Mouse (Mus musculus): ENCODE measurements around the gene Gm42906. TPM values are rescaled to one million over a fixed set of nuclear protein-coding genes. Genes with fewer than 3 reads are reported as not detected.

The Gm42906 gene
- polyA plus RNA-seq, 1 experiment from 2014 or later = not detected

GRCm38 (mm10) chr5:151232576-151233299, 195.2 kb downstream of the Gm42906 start:
- 19% methylated on average over 10 of the region's 13 CpGs for WGBS

GRCm38 (mm10) chr5:151231861-151232260, 196.1 kb downstream of the Gm42906 start:
- H3K36me3 ChIP-seq (ENCODE audit: control insufficient read depth, insufficient read depth, low read length) = no peaks in the 10 kb centered on the region
- no peak overlapping the region for H3K9ac ChIP-seq (ENCODE audit: low read length)
- no peak overlapping the region for H3K27ac ChIP-seq (replicated peaks in 1 of 2; ENCODE audit: control insufficient read depth in 1 of 2, insufficient read depth in 1 of 2, low read depth in 2 of 2, low read length in 2 of 2)
- WGBS = 83% methylated on average over 7 of the region's 7 CpGs
- no peak overlapping the region for H3K4me2 ChIP-seq (ENCODE audit: low read length)
- no peaks in the 10 kb centered on the region for H3K9me3 ChIP-seq (ENCODE audit: control insufficient read depth, low read length)
- H3K4me3 ChIP-seq (ENCODE audit: control insufficient read depth in 1 of 2, insufficient read depth in 1 of 2, low read depth in 1 of 2, low read length in 2 of 2) = no peak overlapping the region
- no peak for ATAC-seq (ENCODE audit: insufficient number of reproducible peaks, insufficient read depth, low FRiP score, low read depth)
- peaks cover 0 to 6% of the 10 kb centered on the region in 2 experiments; a peak in 3 of 4 replicates for H3K4me1 ChIP-seq (ENCODE audit: control insufficient read depth in 2 of 2, insufficient read depth in 2 of 2, low read length in 2 of 2)
- H3K27me3 ChIP-seq (ENCODE audit: control insufficient read depth, insufficient read depth, low read length) = 0 out of 2 replicates have a peak, but pooled peaks cover 3% of the 10 kb centered on the region

More at GRCm38 (mm10) chr5:151232576-151233299, 195.2 kb downstream of the Gm42906 start:
- no peak for ATAC-seq (ENCODE audit: insufficient number of reproducible peaks, insufficient read depth, low FRiP score, low read depth)
- H3K4me3 ChIP-seq (ENCODE audit: control insufficient read depth in 1 of 2, insufficient read depth in 1 of 2, low read depth in 1 of 2, low read length in 2 of 2) = peak overlapping the region; percentile 49 to 63
- H3K4me1 ChIP-seq (ENCODE audit: control insufficient read depth in 2 of 2, insufficient read depth in 2 of 2, low read length in 2 of 2) = peaks cover 0 to 6% of the 10 kb centered on the region in 2 experiments; a peak in 3 of 4 replicates
- H3K27ac ChIP-seq (replicated peaks in 1 of 2; ENCODE audit: control insufficient read depth in 1 of 2, insufficient read depth in 1 of 2, low read depth in 2 of 2, low read length in 2 of 2) = no peak overlapping the region
- peak overlapping the region; percentile 94 for H3K4me2 ChIP-seq (ENCODE audit: low read length)
- H3K9me3 ChIP-seq (ENCODE audit: control insufficient read depth, low read length) = no peaks in the 10 kb centered on the region
- peak overlapping the region; percentile 75 for H3K9ac ChIP-seq (ENCODE audit: low read length)
- H3K36me3 ChIP-seq (ENCODE audit: control insufficient read depth, insufficient read depth, low read length) = no peaks in the 10 kb centered on the region
- 0 out of 2 replicates have a peak, but pooled peaks cover 3% of the 10 kb centered on the region for H3K27me3 ChIP-seq (ENCODE audit: control insufficient read depth, insufficient read depth, low read length)

- 0 out of 2 replicates have a peak, but pooled peaks cover 3% of the 10 kb centered on the region for H3K27me3 ChIP-seq (ENCODE audit: control insufficient read depth, insufficient read depth, low read length)
- 77% methylated on average over 4 of the region's 4 CpGs for WGBS
- ATAC-seq (ENCODE audit: insufficient number of reproducible peaks, insufficient read depth, low FRiP score, low read depth) = no peak
- no peak overlapping the region for H3K27ac ChIP-seq (replicated peaks in 1 of 2; ENCODE audit: control insufficient read depth in 1 of 2, insufficient read depth in 1 of 2, low read depth in 2 of 2, low read length in 2 of 2)
- no peak overlapping the region for H3K9ac ChIP-seq (ENCODE audit: low read length)
- H3K4me3 ChIP-seq (ENCODE audit: control insufficient read depth in 1 of 2, insufficient read depth in 1 of 2, low read depth in 1 of 2, low read length in 2 of 2) = no peak overlapping the region
- H3K36me3 ChIP-seq (ENCODE audit: control insufficient read depth, insufficient read depth, low read length) = no peaks in the 10 kb centered on the region
- no peak overlapping the region for H3K4me2 ChIP-seq (ENCODE audit: low read length)
- no peaks in the 10 kb centered on the region for H3K9me3 ChIP-seq (ENCODE audit: control insufficient read depth, low read length)
- H3K4me1 ChIP-seq (ENCODE audit: control insufficient read depth in 2 of 2, insufficient read depth in 2 of 2, low read length in 2 of 2) = peaks cover 0 to 6% of the 10 kb centered on the region in 2 experiments; a peak in 3 of 4 replicates
These were observed 196.6 kb downstream of the Gm42906 start for GRCm38 (mm10) chr5:151231411-151231810.

- Histone ChIP-seq H3K27ac (replicated peaks in 1 of 2; ENCODE audit: control insufficient read depth in 1 of 2, insufficient read depth in 1 of 2, low read depth in 2 of 2, low read length in 2 of 2) (no peak overlapping the region), H3K4me2 (ENCODE audit: low read length) (no peak overlapping the region), H3K27me3 (ENCODE audit: control insufficient read depth, insufficient read depth, low read length) (0 out of 2 replicates have a peak, but pooled peaks cover 3% of the 10 kb centered on the region), H3K36me3 (ENCODE audit: control insufficient read depth, insufficient read depth, low read length) (no peaks in the 10 kb centered on the region), H3K9me3 (ENCODE audit: control insufficient read depth, low read length) (no peaks in the 10 kb centered on the region), H3K4me3 (ENCODE audit: control insufficient read depth in 1 of 2, insufficient read depth in 1 of 2, low read depth in 1 of 2, low read length in 2 of 2) (no peak overlapping the region), H3K9ac (ENCODE audit: low read length) (no peak overlapping the region), H3K4me1 (ENCODE audit: control insufficient read depth in 2 of 2, insufficient read depth in 2 of 2, low read length in 2 of 2) (peaks cover 0 to 6% of the 10 kb centered on the region in 2 experiments; a peak in 3 of 4 replicates)
- 84% methylated on average over 4 of the region's 4 CpGs for WGBS
- no peak for ATAC-seq (ENCODE audit: insufficient number of reproducible peaks, insufficient read depth, low FRiP score, low read depth)
These were observed 197.5 kb downstream of the Gm42906 start for GRCm38 (mm10) chr5:151230427-151230826.

- H3K27me3 ChIP-seq (ENCODE audit: control insufficient read depth, insufficient read depth, low read length) = 0 out of 2 replicates have a peak, but pooled peaks cover 3% of the 10 kb centered on the region
- H3K36me3 ChIP-seq (ENCODE audit: control insufficient read depth, insufficient read depth, low read length) = no peaks in the 10 kb centered on the region
- H3K9ac ChIP-seq (ENCODE audit: low read length) = no peak overlapping the region
- no peak overlapping the region for H3K4me3 ChIP-seq (ENCODE audit: control insufficient read depth in 1 of 2, insufficient read depth in 1 of 2, low read depth in 1 of 2, low read length in 2 of 2)
- no peak overlapping the region for H3K27ac ChIP-seq (replicated peaks in 1 of 2; ENCODE audit: control insufficient read depth in 1 of 2, insufficient read depth in 1 of 2, low read depth in 2 of 2, low read length in 2 of 2)
- H3K4me1 ChIP-seq (ENCODE audit: control insufficient read depth in 2 of 2, insufficient read depth in 2 of 2, low read length in 2 of 2) = peaks cover 0 to 6% of the 10 kb centered on the region in 2 experiments; a peak in 3 of 4 replicates
- WGBS = 74% methylated on average over 13 of the region's 13 CpGs
- no peaks in the 10 kb centered on the region for H3K9me3 ChIP-seq (ENCODE audit: control insufficient read depth, low read length)
- no peak overlapping the region for H3K4me2 ChIP-seq (ENCODE audit: low read length)
- ATAC-seq (ENCODE audit: insufficient number of reproducible peaks, insufficient read depth, low FRiP score, low read depth) = no peak
These were observed 199.5 kb downstream of the Gm42906 start for GRCm38 (mm10) chr5:151228367-151229005.

- Histone ChIP-seq H3K4me2 (ENCODE audit: low read length) (no peak overlapping the region), H3K4me3 (ENCODE audit: control insufficient read depth in 1 of 2, insufficient read depth in 1 of 2, low read depth in 1 of 2, low read length in 2 of 2) (no peak overlapping the region), H3K36me3 (ENCODE audit: control insufficient read depth, insufficient read depth, low read length) (no peaks in the 10 kb centered on the region), H3K27ac (replicated peaks in 1 of 2; ENCODE audit: control insufficient read depth in 1 of 2, insufficient read depth in 1 of 2, low read depth in 2 of 2, low read length in 2 of 2) (no peak overlapping the region), H3K9me3 (ENCODE audit: control insufficient read depth, low read length) (no peaks in the 10 kb centered on the region), H3K4me1 (ENCODE audit: control insufficient read depth in 2 of 2, insufficient read depth in 2 of 2, low read length in 2 of 2) (no peaks in the 10 kb centered on the region), H3K9ac (ENCODE audit: low read length) (no peak overlapping the region), H3K27me3 (ENCODE audit: control insufficient read depth, insufficient read depth, low read length) (no peaks in the 10 kb centered on the region)
- no peak for ATAC-seq (ENCODE audit: insufficient number of reproducible peaks, insufficient read depth, low FRiP score, low read depth)
- WGBS = 52% methylated on average over 4 of the region's 4 CpGs
These were observed 204.1 kb downstream of the Gm42906 start for GRCm38 (mm10) chr5:151223696-151224366.

- Histone ChIP-seq H3K4me3 (ENCODE audit: control insufficient read depth in 1 of 2, insufficient read depth in 1 of 2, low read depth in 1 of 2, low read length in 2 of 2) (no peak overlapping the region), H3K9ac (ENCODE audit: low read length) (no peak overlapping the region), H3K36me3 (ENCODE audit: control insufficient read depth, insufficient read depth, low read length) (no peaks in the 10 kb centered on the region), H3K4me1 (ENCODE audit: control insufficient read depth in 2 of 2, insufficient read depth in 2 of 2, low read length in 2 of 2) (no peaks in the 10 kb centered on the region), H3K27me3 (ENCODE audit: control insufficient read depth, insufficient read depth, low read length) (no peaks in the 10 kb centered on the region), H3K9me3 (ENCODE audit: control insufficient read depth, low read length) (no peaks in the 10 kb centered on the region), H3K27ac (replicated peaks in 1 of 2; ENCODE audit: control insufficient read depth in 1 of 2, insufficient read depth in 1 of 2, low read depth in 2 of 2, low read length in 2 of 2) (no peak overlapping the region), H3K4me2 (ENCODE audit: low read length) (no peak overlapping the region)
- 82% methylated on average over 1 of the region's 1 CpGs for WGBS
- ATAC-seq (ENCODE audit: insufficient number of reproducible peaks, insufficient read depth, low FRiP score, low read depth) = no peak
These were observed 205.2 kb downstream of the Gm42906 start for GRCm38 (mm10) chr5:151222791-151223190.
